Mouse (Mus musculus) lung, embryonic 15.5 days (tissue): ENCODE measurements around the gene Arfgef3. TPM values are rescaled to one million over a fixed set of nuclear protein-coding genes. Genes with fewer than 3 reads are reported as not detected.

Experiments
- ATAC-seq: fragments of 200-750 bp; cut with Nextera tagmentation; 2 replicates; pipeline ENCODE4 v1.8.0; 2017; ENCODE audit warnings: moderate number of reproducible peaks, borderline replicate concordance; ENCODE audit not compliant: low FRiP score, low TSS enrichment; ENCODE audit errors: extremely low read depth
- H3K27ac ChIP-seq: fragments of 300-500 bp; sonication (generic); 2 replicates; pipeline ENCODE4 v1.5.1; 2015; ENCODE audit warnings: moderate library complexity, mild to moderate bottlenecking, inconsistent platforms
- H3K27me3 ChIP-seq: fragments of 300-500 bp; sonication (generic); 2 replicates; pipeline ENCODE4 v1.6.1; 2015; ENCODE audit warnings: inconsistent platforms
- H3K36me3 ChIP-seq: fragments of 300-500 bp; sonication (generic); 2 replicates; pipeline ENCODE4 v1.6.1; 2015; ENCODE audit warnings: inconsistent platforms
- H3K4me1 ChIP-seq: fragments of 300-500 bp; sonication (generic); 2 replicates; pipeline ENCODE4 v1.6.1; 2015; ENCODE audit warnings: inconsistent platforms
- H3K4me2 ChIP-seq: fragments of 300-500 bp; sonication (generic); 2 replicates; pipeline ENCODE4 v1.6.1; 2015; ENCODE audit warnings: inconsistent platforms, mild to moderate bottlenecking, moderate library complexity
- H3K4me3 ChIP-seq: fragments of 300-500 bp; sonication (generic); 2 replicates; pipeline ENCODE4 v1.5.1; 2015; ENCODE audit warnings: mild to moderate bottlenecking, inconsistent platforms
- H3K9ac ChIP-seq: fragments of 300-500 bp; sonication (generic); 2 replicates; pipeline ENCODE4 v1.6.1; 2015; ENCODE audit warnings: inconsistent platforms
- H3K9me3 ChIP-seq: fragments of 300-500 bp; sonication (generic); 2 replicates; pipeline ENCODE4 v1.6.1; 2016; ENCODE audit warnings: inconsistent platforms
- WGBS: fragments of 180-500 bp; shearing (Covaris S2); methylation state at CpG from one replicate; pipeline ENCODE4 v1.1.7; 2015; 5-methylcytosine and 5-hydroxymethylcytosine counted together
- polyA plus RNA-seq: library from polyadenylated mRNA; unstranded; fragments of >200 nt; fragmentation: Nextera tagmentation; extraction: Ambion mirVana; gene quantifications from 2 replicates; pipeline ENCODE4 v1.2.1, GENCODE M21; 2015

Arfgef3 gene
- polyA plus RNA-seq, 1 experiment from 2014 or later = 1.6 TPM

DNA sequence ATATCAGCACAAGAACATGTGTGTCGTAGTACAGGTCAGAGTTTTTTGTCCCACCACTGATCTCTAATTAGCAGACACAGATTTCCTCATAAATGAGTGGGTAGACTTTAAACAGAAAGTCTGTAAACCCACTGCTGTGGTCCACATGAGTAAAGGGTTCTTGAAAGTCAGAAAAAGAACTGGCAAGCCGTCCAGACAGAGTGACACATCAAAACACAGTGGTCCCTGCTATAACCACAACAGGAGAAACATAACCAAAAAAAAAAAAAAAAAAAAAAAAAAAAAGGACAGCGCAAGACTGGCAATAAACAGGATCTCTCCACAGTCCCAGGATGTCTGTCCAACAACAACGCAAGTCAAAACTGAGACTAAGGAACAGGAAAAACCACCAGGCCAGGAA, 64.9 kb downstream of the Arfgef3 start:
- H3K4me3 ChIP-seq = no peak overlapping the region
- H3K27me3 ChIP-seq = no peaks in the 10 kb centered on the region
- ATAC-seq = no peak
- no peak overlapping the region for H3K27ac ChIP-seq
- 72% methylated on average over 4 of the region's 4 CpGs for WGBS
- no peaks in the 10 kb centered on the region for H3K36me3 ChIP-seq
- no peak overlapping the region for H3K9ac ChIP-seq
- H3K9me3 ChIP-seq = no peaks in the 10 kb centered on the region
- H3K4me1 ChIP-seq = no peaks in the 10 kb centered on the region
- H3K4me2 ChIP-seq = no peak overlapping the region

GRCm38 (mm10) chr10:18664794-18665193, 79.0 kb downstream of the Arfgef3 start:
- Histone ChIP-seq H3K36me3 (no peaks in the 10 kb centered on the region), H3K9me3 (no peaks in the 10 kb centered on the region), H3K4me1 (no peaks in the 10 kb centered on the region), H3K9ac (no peak overlapping the region), H3K27ac (no peak overlapping the region), H3K4me2 (no peak overlapping the region), H3K4me3 (no peak overlapping the region), H3K27me3 (no peaks in the 10 kb centered on the region)
- WGBS = 91% methylated on average over 11 of the region's 11 CpGs
- ATAC-seq = no peak

GRCm38 (mm10) chr10:18664016-18664415, 79.7 kb downstream of the Arfgef3 start:
- no peak overlapping the region for H3K4me3 ChIP-seq
- H3K27ac ChIP-seq = no peak overlapping the region
- WGBS = 53% methylated on average over 2 of the region's 2 CpGs
- no peak overlapping the region for H3K4me2 ChIP-seq
- H3K27me3 ChIP-seq = no peaks in the 10 kb centered on the region
- no peak for ATAC-seq
- H3K36me3 ChIP-seq = no peaks in the 10 kb centered on the region
- H3K9me3 ChIP-seq = no peaks in the 10 kb centered on the region
- no peak overlapping the region for H3K9ac ChIP-seq
- no peaks in the 10 kb centered on the region for H3K4me1 ChIP-seq

DNA sequence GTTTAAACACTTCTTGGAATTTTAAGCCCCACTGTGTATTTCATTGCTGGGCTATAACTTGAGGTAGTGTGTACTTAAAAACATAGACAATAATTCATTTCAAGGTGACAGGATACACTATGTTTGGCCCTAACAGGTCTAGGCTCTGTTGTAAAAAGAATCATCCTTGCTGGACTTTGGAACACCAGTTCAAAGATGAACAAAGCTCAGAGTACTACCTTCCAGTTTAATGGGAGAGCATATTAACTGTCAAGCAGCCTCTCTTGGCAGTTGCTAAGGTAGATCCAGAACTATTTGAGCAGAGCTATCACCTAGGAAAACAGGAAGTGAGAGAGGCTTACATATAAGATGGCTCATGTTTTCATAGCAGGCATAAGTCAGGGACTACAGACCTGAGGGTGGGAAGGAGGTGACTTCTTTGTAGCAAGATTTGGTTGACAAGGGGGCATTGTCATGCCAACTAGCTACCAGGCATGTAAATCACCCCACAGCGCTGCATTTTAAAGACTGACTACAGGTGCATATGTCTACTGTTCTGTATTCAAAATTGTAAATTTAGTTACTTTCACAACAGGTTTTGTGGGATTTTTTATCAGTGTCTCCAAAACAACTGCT, 82.0 kb downstream of the Arfgef3 start:
- Histone ChIP-seq H3K9ac (no peak overlapping the region), H3K4me1 (no peaks in the 10 kb centered on the region), H3K9me3 (no peaks in the 10 kb centered on the region), H3K4me3 (no peak overlapping the region), H3K27ac (no peak overlapping the region), H3K27me3 (no peaks in the 10 kb centered on the region), H3K36me3 (no peaks in the 10 kb centered on the region), H3K4me2 (no peak overlapping the region)
- ATAC-seq = no peak
- 93% methylated on average over 1 of the region's 1 CpGs for WGBS

DNA sequence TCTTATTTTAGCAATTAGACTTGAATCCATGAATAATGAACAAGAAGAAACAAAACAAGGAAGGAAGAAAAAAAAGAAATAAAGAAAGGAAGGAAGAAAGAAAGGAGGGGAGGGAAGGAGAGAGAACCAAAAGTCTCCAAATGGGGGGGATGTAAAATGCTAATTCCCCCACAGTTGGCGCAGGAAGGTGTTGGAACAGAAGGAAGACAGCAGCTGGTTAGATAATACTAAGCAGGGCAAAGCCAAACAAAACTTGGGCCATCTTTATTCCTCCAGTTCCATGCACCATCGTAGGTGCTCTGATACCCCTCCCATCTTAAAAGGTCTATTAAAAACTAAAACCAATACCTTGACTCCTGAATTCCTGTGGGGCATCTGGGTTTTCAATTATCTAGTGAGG, 82.8 kb downstream of the Arfgef3 start:
- 76% methylated on average over 2 of the region's 2 CpGs for WGBS
- no peak overlapping the region for H3K27ac ChIP-seq

GRCm38 (mm10) chr10:18657588-18657987, 86.2 kb downstream of the Arfgef3 start:
- Histone ChIP-seq H3K27ac (no peak overlapping the region), H3K27me3 (no peaks in the 10 kb centered on the region), H3K9ac (no peak overlapping the region), H3K4me3 (no peak overlapping the region), H3K36me3 (no peaks in the 10 kb centered on the region), H3K4me1 (no peaks in the 10 kb centered on the region), H3K4me2 (no peak overlapping the region), H3K9me3 (no peaks in the 10 kb centered on the region)
- ATAC-seq = no peak
- WGBS = 91% methylated on average over 1 of the region's 1 CpGs

More for the DNA sequence above, 82.8 kb downstream of the Arfgef3 start:
- Histone ChIP-seq H3K4me3 (no peak overlapping the region), H3K9me3 (no peaks in the 10 kb centered on the region), H3K4me2 (no peak overlapping the region), H3K36me3 (no peaks in the 10 kb centered on the region), H3K4me1 (no peaks in the 10 kb centered on the region), H3K27me3 (no peaks in the 10 kb centered on the region), H3K9ac (no peak overlapping the region)
- no peak for ATAC-seq

- no peaks in the 10 kb centered on the region for H3K36me3 ChIP-seq
- H3K4me2 ChIP-seq = no peak overlapping the region
- H3K9ac ChIP-seq = no peak overlapping the region
- no peak overlapping the region for H3K4me3 ChIP-seq
- no peaks in the 10 kb centered on the region for H3K27me3 ChIP-seq
- H3K9me3 ChIP-seq = no peaks in the 10 kb centered on the region
- no peaks in the 10 kb centered on the region for H3K4me1 ChIP-seq
- ATAC-seq = no peak
- 67% methylated on average over 1 of the region's 1 CpGs for WGBS
- H3K27ac ChIP-seq = no peak overlapping the region
These were observed 96.7 kb downstream of the Arfgef3 start for GRCm38 (mm10) chr10:18647069-18647468.

- no peak for ATAC-seq
- H3K4me2 ChIP-seq = no peak overlapping the region
- 70% methylated on average over 10 of the region's 10 CpGs for WGBS
These were observed 97.7 kb downstream of the Arfgef3 start for GRCm38 (mm10) chr10:18646035-18646434.

DNA sequence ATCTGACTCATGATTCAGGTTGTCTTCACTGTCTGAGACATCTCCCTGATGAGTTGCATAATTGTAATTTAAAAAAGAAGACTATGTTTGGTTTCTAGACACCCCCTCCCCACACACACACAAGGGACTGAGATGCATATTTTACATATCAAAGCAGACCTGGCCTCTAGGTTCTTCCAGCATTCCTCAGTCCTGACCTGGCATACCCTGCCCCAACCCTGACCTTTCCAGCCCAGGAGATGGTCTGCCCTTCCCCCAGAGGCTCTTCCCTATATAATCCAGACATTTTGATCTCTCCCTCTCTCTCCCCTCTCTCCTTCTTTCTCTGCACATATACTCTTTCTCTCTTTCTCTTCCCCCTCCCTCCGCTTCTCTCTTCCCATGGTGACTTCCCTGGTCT, 99.4 kb downstream of the Arfgef3 start:
- ATAC-seq = no peak
- Histone ChIP-seq H3K36me3 (no peaks in the 10 kb centered on the region), H3K9ac (no peak overlapping the region), H3K4me3 (no peak overlapping the region), H3K4me2 (no peak overlapping the region), H3K27me3 (no peaks in the 10 kb centered on the region), H3K9me3 (no peaks in the 10 kb centered on the region), H3K27ac (no peak overlapping the region), H3K4me1 (no peaks in the 10 kb centered on the region)
- 85% methylated on average over 1 of the region's 1 CpGs for WGBS

More at GRCm38 (mm10) chr10:18646035-18646434, 97.7 kb downstream of the Arfgef3 start:
- no peak overlapping the region for H3K9ac ChIP-seq
- no peaks in the 10 kb centered on the region for H3K36me3 ChIP-seq
- no peaks in the 10 kb centered on the region for H3K27me3 ChIP-seq
- H3K27ac ChIP-seq = no peak overlapping the region
- no peak overlapping the region for H3K4me3 ChIP-seq
- no peaks in the 10 kb centered on the region for H3K4me1 ChIP-seq
- H3K9me3 ChIP-seq = no peaks in the 10 kb centered on the region

DNA sequence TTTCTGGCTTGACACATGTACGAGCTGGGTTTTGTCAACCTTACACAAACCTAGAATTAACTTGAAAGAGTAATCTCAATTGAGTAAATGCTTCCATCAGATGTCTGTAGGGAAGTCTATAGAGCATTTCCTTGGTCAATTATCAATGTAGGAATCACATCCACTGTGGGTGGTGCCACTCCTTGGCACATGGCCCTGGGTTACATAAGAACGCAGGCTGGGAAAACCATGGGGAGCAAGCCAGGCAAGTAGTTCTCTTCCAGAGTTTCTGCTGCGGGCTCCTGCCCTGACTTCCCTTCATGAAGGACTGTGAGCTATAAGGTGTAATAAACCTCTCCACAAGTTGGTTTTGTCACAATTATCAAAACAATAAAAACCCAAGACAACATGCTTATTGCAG, 100.2 kb downstream of the Arfgef3 start:
- H3K9me3 ChIP-seq = no peaks in the 10 kb centered on the region
- no peak overlapping the region; the same call in 1 of the 2 replicates for H3K27ac ChIP-seq
- H3K36me3 ChIP-seq = no peaks in the 10 kb centered on the region
- H3K4me3 ChIP-seq = no peak overlapping the region
- H3K4me1 ChIP-seq = no peaks in the 10 kb centered on the region
- H3K27me3 ChIP-seq = no peaks in the 10 kb centered on the region
- 82% methylated on average over 3 of the region's 3 CpGs for WGBS
- H3K9ac ChIP-seq = no peak overlapping the region
- H3K4me2 ChIP-seq = no peak overlapping the region
- ATAC-seq = no peak

DNA sequence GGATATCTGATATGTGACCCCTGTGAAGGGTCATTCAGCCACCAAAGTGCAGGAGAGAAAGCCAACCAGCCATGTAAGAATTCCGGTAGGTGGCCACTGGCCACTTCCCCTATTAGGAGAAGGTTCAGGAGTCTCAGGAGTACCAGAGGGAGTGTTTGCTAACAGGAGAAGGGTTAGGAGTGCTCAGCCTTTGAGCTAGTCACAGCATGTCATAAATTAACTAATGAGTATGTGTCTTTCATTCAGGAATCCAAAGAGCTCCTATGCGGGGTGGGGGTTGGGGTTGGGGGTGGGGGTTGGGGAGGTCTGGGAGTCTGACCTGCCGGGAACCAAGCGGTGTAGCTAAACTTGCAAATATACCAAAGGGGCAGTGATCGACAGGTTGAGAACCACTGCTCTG, 100.9 kb downstream of the Arfgef3 start:
- Histone ChIP-seq H3K27me3 (no peaks in the 10 kb centered on the region), H3K4me1 (no peaks in the 10 kb centered on the region), H3K27ac (no peak overlapping the region), H3K36me3 (no peaks in the 10 kb centered on the region), H3K9me3 (no peaks in the 10 kb centered on the region), H3K4me3 (no peak overlapping the region), H3K9ac (no peak overlapping the region), H3K4me2 (no peak overlapping the region)
- ATAC-seq = peak; percentile 42; the same call in 1 of the 2 replicates
- 54% methylated on average over 5 of the region's 5 CpGs for WGBS

DNA sequence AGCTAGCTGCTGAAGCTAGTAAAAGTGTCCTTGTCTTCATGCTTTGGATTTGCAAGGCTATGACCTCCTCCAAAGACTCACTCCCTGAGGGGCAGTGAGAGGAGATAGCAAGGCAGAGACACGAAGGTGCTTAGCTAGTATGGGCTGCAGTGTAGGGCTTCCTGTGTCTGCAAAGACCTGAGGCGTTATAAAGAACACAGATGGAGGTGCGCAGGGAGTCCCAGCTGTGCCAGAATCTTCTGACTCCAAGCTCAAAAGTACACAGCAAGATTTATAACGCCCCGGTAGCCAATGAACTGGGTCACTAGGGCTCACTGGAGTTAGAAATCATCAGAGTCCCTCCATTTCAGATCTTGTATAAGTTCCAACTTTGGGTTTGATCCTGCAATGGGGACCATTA, 103.2 kb downstream of the Arfgef3 start:
- Histone ChIP-seq H3K4me3 (no peak overlapping the region), H3K9ac (no peak overlapping the region), H3K4me2 (no peak overlapping the region), H3K4me1 (no peaks in the 10 kb centered on the region), H3K27ac (no peak overlapping the region), H3K9me3 (no peaks in the 10 kb centered on the region), H3K27me3 (no peaks in the 10 kb centered on the region), H3K36me3 (no peaks in the 10 kb centered on the region)
- ATAC-seq = no peak
- whole genome bisulfite sequencing = 82% methylated on average over 5 of the region's 5 CpGs

DNA sequence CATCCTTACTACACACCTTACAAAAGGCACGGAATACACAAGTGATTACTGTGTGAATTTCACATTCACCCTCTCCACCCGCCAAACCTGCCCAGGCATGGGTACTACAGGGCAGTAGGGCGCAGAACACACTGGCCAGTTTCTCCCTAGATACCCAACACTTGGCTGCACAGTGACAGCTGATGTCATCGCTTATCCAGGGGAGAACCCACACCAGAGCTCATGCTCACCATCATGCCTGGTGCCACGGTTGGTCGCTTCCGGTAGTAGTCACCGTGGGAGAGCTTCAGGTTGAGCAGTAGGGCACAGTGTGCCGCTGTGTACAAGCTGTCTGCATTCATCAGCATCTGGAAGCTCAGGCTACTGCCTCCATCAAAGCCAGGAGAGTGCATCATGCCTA, 108.3 kb downstream of the Arfgef3 start:
- WGBS = 90% methylated on average over 9 of the region's 9 CpGs
- Histone ChIP-seq H3K4me3 (no peak overlapping the region), H3K4me1 (no peaks in the 10 kb centered on the region), H3K9me3 (no peaks in the 10 kb centered on the region), H3K4me2 (no peak overlapping the region), H3K9ac (no peak overlapping the region), H3K27me3 (no peaks in the 10 kb centered on the region), H3K27ac (no peak overlapping the region), H3K36me3 (no peaks in the 10 kb centered on the region)
- ATAC-seq = no peak
